Mouse (Mus musculus): ENCODE data around the gene Cacng3.

Gene Cacng3

GRCm38 (mm10) chr7:122718540-122718939 is 48.2 kb downstream of the Cacng3 start:
- in situ Hi-C loops (cut with MboI, MseI) = no loop called here

- in situ Hi-C loops (cut with MboI, MseI) = no loop called here
These were observed 53.1 kb downstream of the Cacng3 start for GRCm38 (mm10) chr7:122723358-122723876.

- in situ Hi-C loops (cut with MboI, MseI) = no loop called here
These were observed 56.1 kb downstream of the Cacng3 start for GRCm38 (mm10) chr7:122726376-122726775.

- in situ Hi-C loops (cut with MboI, MseI) = no loop called here
These were observed 57.9 kb downstream of the Cacng3 start for GRCm38 (mm10) chr7:122728186-122728585.

- in situ Hi-C loops (cut with MboI, MseI) = no loop called here
These were observed 58.6 kb downstream of the Cacng3 start for GRCm38 (mm10) chr7:122728846-122729245.

GRCm38 (mm10) chr7:122735323-122735722 is 65.0 kb downstream of the Cacng3 start:
- in situ Hi-C loops (cut with MboI, MseI) = no loop called here

GRCm38 (mm10) chr7:122738541-122738940 is 68.2 kb downstream of the Cacng3 start:
- in situ Hi-C loops (cut with MboI, MseI) = no loop called here

- in situ Hi-C loops (cut with MboI, MseI) = no loop called here
These were observed 70.4 kb downstream of the Cacng3 start for GRCm38 (mm10) chr7:122740663-122741062.

- in situ Hi-C loops (cut with MboI, MseI) = no loop called here
These were observed 85.8 kb downstream of the Cacng3 start for GRCm38 (mm10) chr7:122755920-122756603.

GRCm38 (mm10) chr7:122758645-122759044 is 88.4 kb downstream of the Cacng3 start:
- in situ Hi-C loops (cut with MboI, MseI) = no loop called here

- in situ Hi-C loops (cut with MboI, MseI) = no loop called here
These were observed 94.2 kb downstream of the Cacng3 start for GRCm38 (mm10) chr7:122764506-122764905.

- in situ Hi-C loops (cut with MboI, MseI) = no loop called here
These were observed 98.2 kb downstream of the Cacng3 start for GRCm38 (mm10) chr7:122768292-122769020.

- in situ Hi-C loops (cut with MboI, MseI) = no loop called here
These were observed 109.3 kb downstream of the Cacng3 start for GRCm38 (mm10) chr7:122779601-122780000.

GRCm38 (mm10) chr7:122789929-122790328 is 119.6 kb downstream of the Cacng3 start:
- in situ Hi-C loops (cut with MboI, MseI) = no loop called here

- in situ Hi-C loops (cut with MboI, MseI) = no loop called here
These were observed 123.5 kb downstream of the Cacng3 start for GRCm38 (mm10) chr7:122793655-122794346.

GRCm38 (mm10) chr7:122795140-122795539 is 124.8 kb downstream of the Cacng3 start:
- in situ Hi-C loops (cut with MboI, MseI) = no loop called here

- in situ Hi-C loops (cut with MboI, MseI) = no loop called here
These were observed 130.5 kb downstream of the Cacng3 start for GRCm38 (mm10) chr7:122800821-122801220.

- in situ Hi-C loops (cut with MboI, MseI) = no loop called here
These were observed 133.7 kb downstream of the Cacng3 start for GRCm38 (mm10) chr7:122803839-122804496.

- in situ Hi-C loops (cut with MboI, MseI) = no loop called here
These were observed 136.2 kb downstream of the Cacng3 start for GRCm38 (mm10) chr7:122806531-122806930.

- in situ Hi-C loops (cut with MboI, MseI) = no loop called here
These were observed 143.4 kb downstream of the Cacng3 start for GRCm38 (mm10) chr7:122813724-122814123.

GRCm38 (mm10) chr7:122817565-122817964 is 147.3 kb downstream of the Cacng3 start:
- in situ Hi-C loops (cut with MboI, MseI) = no loop called here
